Mouse (Mus musculus) testis, adult 2 months (tissue): ENCODE results near the gene Krtap4-7.

ENCODE experiments used
- CTCF ChIP-seq: fragments of 200-500 bp; IDR thresholded peaks from 2 replicates; pipeline ENCODE4 v1.5.1; 2012; ENCODE audit warnings: low read depth, mild to moderate bottlenecking, inconsistent platforms, low read length, moderate library complexity; ENCODE audit not compliant: control insufficient read depth, insufficient read depth, insufficient replicate concordance
- POLR2A ChIP-seq: fragments of 200-500 bp; IDR thresholded peaks from 2 replicates; pipeline ENCODE4 v1.6.1; 2012; ENCODE audit warnings: low read depth, mild to moderate bottlenecking, inconsistent platforms, low read length, moderate library complexity; ENCODE audit not compliant: control insufficient read depth

DNA sequence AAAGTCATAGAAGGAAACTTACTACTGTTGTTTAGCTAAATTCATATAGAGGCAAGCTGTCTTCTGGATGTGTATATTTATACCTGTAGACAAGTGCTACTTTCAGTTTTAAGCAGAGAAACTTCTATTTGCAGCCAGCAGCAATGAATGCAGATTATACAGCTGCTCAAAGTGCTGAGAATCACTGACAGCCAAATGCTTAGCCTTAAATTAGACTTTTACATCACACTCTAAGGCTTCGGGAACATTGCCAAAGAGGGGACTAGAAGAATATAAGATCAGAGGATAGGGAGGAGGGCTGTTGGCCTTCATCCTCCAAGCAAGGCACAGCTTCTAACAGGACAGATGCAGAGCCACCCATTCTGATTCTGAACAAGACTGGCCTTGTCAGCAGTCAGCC lies 6.8 kb downstream of the Krtap4-7 start:
- TF ChIP-seq CTCF (no peak), POLR2A (no peak)
